Mouse (Mus musculus) adrenal gland, postnatal 25 days (tissue): ENCODE measurements around the gene St8sia1. TPM values are rescaled to one million over a fixed set of nuclear protein-coding genes. Genes with fewer than 3 reads are reported as not detected.

ENCODE experiments used
- DNase-seq: peaks from one replicate; pipeline ENCODE4 v3.0.0; 2021; ENCODE audit warnings: mixed read lengths
- total RNA-seq: library from RNA; stranded (reverse); gene quantifications from 2 replicates; pipeline ENCODE4 v1.2.3, GENCODE M21; 2021

Gene St8sia1
- total RNA-seq, 1 experiment from 2014 or later, result 1.5 TPM

DNA sequence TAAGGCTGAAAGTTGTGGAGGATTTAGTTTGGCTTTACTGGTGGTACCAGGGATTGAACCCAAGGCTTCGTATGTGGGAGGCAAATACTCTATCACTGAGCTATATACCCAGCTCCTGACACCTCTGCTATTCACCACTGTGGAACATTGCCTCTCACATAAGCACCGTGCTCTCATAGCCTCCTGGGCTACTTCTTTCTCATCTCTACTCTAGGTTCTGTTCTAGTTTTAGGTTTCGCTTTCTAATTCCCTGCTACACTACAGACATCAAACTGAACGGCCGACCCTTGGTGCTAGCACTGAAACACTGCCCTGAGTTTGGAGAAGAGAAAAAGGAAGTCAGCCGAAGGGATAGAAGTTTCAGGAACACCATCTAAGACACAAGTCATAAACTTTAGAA lies 99.1 kb downstream of the St8sia1 start:
- DNase-seq, result no peak

DNA sequence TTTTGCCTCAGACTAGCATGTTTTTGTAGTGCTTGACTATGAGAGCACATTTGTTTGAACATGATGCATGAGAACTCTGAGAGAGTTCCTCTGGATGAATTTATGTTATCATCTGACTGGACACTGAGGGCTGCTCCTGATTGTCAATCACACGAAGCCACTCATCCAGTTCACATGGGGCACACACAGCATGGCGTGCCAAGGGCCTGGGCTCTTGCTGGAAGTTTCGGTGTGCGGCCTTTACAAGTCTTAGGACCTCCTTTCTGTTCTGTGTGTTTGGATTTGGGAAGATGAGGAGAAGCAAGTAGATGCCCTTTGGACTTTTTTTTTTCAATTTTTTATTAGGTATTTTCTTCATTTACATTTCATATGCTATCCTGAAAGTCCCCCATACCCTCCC lies 100.4 kb downstream of the St8sia1 start:
- DNase-seq, result no peak

- no peak for DNase-seq
Observed at GRCm38 (mm10) chr6:142862265-142862664, 102.0 kb downstream of the St8sia1 start.

GRCm38 (mm10) chr6:142860396-142860795 lies 103.9 kb downstream of the St8sia1 start:
- no peak for DNase-seq

DNA sequence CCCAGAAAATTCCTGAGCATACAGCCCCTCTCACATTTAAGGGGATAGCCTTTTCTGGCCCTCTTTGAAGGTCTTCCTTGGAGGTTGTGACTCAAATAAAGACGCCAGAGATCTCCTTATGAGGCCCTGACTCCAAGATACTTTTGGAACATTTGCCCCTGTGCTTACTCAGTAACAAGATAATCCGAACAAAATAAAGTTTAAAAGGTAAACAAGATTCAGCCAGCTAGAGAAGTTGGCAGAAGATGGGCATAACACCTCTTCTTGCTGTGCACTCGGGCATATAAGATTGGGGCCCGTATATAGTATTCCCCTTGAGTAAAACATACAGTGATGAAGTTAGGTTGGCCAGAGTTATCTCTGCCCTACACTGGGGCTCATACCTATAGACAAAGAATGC lies 104.3 kb downstream of the St8sia1 start:
- no peak for DNase-seq

GRCm38 (mm10) chr6:142858937-142859336 lies 105.3 kb downstream of the St8sia1 start:
- DNase-seq, result no peak

DNA sequence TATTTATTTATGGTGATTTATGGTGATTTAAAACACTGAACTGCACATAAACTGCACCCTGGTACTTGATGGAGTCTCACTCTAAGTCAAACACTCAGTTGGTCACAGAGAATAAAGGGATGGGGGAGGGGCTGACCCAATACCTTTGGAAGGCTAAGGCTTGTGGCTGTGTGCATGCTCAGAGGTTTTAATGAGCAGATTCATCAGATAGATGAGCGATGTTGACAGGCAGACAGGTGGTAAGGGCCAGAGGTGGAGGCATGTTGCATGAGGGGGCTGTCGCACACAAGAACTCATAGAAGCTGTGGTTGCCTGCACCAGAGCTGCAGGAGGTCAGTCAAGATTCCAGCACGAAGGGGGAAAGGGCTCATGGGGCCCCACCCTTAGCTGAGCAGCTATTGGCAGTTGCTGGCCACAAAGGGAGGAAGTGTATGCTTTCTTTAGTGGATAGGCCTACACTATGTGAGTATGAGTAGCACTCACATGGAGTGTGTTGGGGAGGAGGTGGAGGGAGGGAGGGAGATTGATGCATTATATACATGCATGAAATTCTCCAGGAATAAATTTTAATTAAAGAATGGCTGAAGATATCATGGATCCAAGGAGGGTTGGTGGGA lies 107.9 kb downstream of the St8sia1 start:
- DNase-seq, result no peak

DNA sequence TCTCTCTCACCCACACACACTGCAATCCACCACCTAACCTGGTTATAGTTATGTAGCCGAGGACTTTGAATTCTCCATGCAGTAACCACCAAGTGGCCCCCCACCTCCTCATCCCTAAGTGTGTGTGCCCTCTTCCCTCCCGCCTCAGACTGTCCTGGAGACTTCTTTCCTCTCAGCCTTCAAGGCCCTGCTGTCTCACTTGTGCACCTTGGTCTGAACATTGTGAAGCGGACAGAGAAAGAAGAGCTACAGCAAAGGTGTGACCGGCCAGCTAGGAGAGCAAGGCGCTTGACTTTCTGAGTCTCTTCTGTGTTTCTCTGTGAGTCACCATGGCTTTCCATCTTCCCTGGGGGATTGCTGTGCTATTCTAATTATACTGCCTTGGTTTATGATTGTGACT lies 108.5 kb downstream of the St8sia1 start:
- no peak for DNase-seq

- no peak for DNase-seq
Observed at GRCm38 (mm10) chr6:142852419-142853377, 111.6 kb downstream of the St8sia1 start.

DNA sequence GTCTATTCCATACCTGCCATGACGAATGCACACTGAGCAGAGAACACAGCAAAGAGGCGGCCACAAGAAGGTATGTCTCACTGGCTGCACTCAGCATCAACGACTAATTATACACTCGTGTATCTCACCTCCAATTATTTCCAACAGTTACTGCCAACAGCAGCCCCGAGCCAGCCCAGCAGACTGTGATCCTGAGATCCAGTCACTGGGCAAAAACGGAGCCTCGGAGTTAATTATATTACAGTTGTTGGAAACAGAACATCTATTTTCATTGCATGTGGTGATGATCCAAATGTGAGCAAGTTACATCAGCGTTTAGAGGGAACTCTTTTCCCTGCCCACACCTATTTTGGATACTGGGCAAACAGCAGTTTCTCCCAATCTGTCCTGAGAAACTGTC lies 113.8 kb downstream of the St8sia1 start:
- DNase-seq, result no peak

- no peak for DNase-seq
Observed at GRCm38 (mm10) chr6:142849326-142849725, 114.9 kb downstream of the St8sia1 start.

- DNase-seq, result no peak
Observed at GRCm38 (mm10) chr6:142847914-142848674, 116.2 kb downstream of the St8sia1 start.

DNA sequence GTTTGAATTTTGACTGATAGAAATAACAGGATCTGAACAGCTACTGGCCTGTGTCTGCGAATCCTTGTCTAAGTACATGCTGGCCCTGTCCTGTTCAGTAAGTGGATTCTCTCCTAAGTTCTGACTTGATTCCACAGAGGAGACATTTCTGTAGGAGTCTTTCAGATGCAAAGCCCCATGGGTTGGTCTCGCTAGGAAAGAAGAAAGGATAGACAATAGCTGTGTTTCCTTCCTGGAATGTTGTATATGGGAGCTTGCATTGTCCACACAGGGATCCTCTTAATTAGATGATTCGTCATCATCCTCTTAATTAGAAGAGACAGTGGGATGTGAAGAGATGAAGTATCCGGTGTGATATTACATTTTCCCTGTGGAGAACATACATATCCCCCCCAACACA lies 117.4 kb downstream of the St8sia1 start:
- no peak for DNase-seq

GRCm38 (mm10) chr6:142845066-142845465 lies 119.2 kb downstream of the St8sia1 start:
- DNase-seq, result no peak

GRCm38 (mm10) chr6:142844061-142844460 lies 120.2 kb downstream of the St8sia1 start:
- no peak for DNase-seq

- no peak for DNase-seq
Observed at GRCm38 (mm10) chr6:142838501-142838900, 125.8 kb downstream of the St8sia1 start.

- no peak for DNase-seq
Observed at GRCm38 (mm10) chr6:142837326-142837725, 126.9 kb downstream of the St8sia1 start.

DNA sequence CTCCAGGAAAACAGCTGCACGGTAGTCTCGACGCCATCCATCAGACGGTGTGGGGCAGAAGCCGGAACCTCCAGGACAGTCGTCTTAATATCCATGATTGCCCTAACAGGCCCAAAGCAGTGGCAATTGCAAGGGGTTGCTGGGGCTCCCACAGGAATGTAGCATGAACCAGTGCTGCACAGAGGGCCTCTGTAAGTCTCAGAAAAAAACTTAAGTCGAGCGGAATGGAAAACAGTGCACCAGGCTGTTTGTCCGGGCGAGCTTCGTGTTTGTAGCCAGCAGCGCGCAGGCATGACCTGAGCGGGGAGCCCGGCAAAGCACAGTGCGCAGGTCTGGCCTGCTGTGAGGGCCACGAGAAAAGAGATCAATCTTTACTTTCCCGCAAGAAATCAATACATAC lies 128.5 kb downstream of the St8sia1 start:
- DNase-seq, result no peak

- DNase-seq, result no peak
Observed at GRCm38 (mm10) chr6:142834911-142835310, 129.3 kb downstream of the St8sia1 start.

- DNase-seq, result no peak
Observed at GRCm38 (mm10) chr6:142831706-142832105, 132.5 kb downstream of the St8sia1 start.

DNA sequence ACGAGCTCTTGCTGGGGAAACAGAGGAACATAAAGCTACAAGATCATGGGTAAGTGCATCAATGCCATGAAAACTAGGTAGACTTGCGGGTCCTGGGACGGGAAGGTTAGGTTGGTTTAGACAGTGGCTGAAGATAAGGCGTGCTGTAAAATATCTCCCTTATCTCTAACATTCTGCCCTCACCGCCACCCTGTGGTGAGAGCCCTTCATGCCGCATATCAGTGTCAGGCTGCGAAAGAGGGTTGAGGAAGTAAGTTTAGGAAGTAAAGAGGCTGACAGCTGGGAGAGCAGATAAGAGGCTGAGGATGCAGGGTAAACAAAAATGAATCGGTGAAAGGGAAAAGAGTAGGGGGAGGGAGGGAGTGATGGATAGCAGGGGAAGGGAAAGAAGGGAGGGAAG lies 133.0 kb downstream of the St8sia1 start:
- DNase-seq, result no peak

- no peak for DNase-seq
Observed at GRCm38 (mm10) chr6:142830221-142830620, 134.0 kb downstream of the St8sia1 start.

GRCm38 (mm10) chr6:142825449-142825848 lies 138.8 kb downstream of the St8sia1 start:
- no peak for DNase-seq
